Mouse (Mus musculus) adrenal gland, adult 2 months (tissue): ENCODE results near the gene Cchcr1. TPM values are rescaled to one million over a fixed set of nuclear protein-coding genes. Genes with fewer than 3 reads are reported as not detected.
"Not testable (repeated sequence)": the region's sequence is repeated elsewhere in the genome, so short reads cannot be mapped to it uniquely, and the experiment has no call there.

Experiments
- DNase-seq: peaks from one replicate; pipeline ENCODE4 v3.0.0; 2021
- long read RNA-seq: library from polyadenylated mRNA; stranded (forward); transcript quantifications from one replicate; pipeline ENCODE4 v2.0.0, GENCODE M21; 2021
- polyA plus RNA-seq: library from polyadenylated mRNA; depleted of rRNA; stranded (reverse); fragments of >200 nt; gene quantifications from 2 replicates; pipeline ENCODE4 v1.2.3, GENCODE M21; 2012; rRNA removed
- total RNA-seq, 2 experiments: library from RNA; stranded (reverse); gene quantifications; 2 replicates each; pipeline ENCODE4 v1.2.3; 2021

Cchcr1 gene
- 1 to 10 TPM; 6.2 to 8.0 TPM for total RNA-seq
- 2.9 and 3.9 TPM in 2 replicates for polyA plus RNA-seq
- long read RNA-seq, partial matches to known transcripts = 0 of 6 reads
- long read RNA-seq, other reads (novel, unspliced or antisense) = 3 of 6 reads

- DNase-seq = peak; percentile 99
Observed at GRCm38 (mm10) chr17:35516652-35517500, at the start of gene Cchcr1, which contains the start of gene Tcf19. TSS of gene Cchcr1 (plus strand) at chr17:35517100. TSS of gene Tcf19 (minus strand) at chr17:35516824.

GRCm38 (mm10) chr17:35468936-35469335 lies 48.0 kb upstream of the Cchcr1 start:
- not testable (repeated sequence) for DNase-seq

GRCm38 (mm10) chr17:35469842-35470751 lies 46.8 kb upstream of the Cchcr1 start, which contains the start of gene H2-Q10:
TSS of gene H2-Q10 (plus strand) at chr17:35470089.
- peak; percentile 24 for DNase-seq

- peak; percentile 50 for DNase-seq
Observed at GRCm38 (mm10) chr17:35484066-35484465, 32.8 kb upstream of the Cchcr1 start.

GRCm38 (mm10) chr17:35485702-35486101 lies 31.2 kb upstream of the Cchcr1 start:
- peak; percentile 20 for DNase-seq

- DNase-seq = no peak
Observed at GRCm38 (mm10) chr17:35486726-35487125, 30.2 kb upstream of the Cchcr1 start.

- no peak for DNase-seq
Observed at GRCm38 (mm10) chr17:35488041-35488440, 28.9 kb upstream of the Cchcr1 start.

- DNase-seq = no peak
Observed at GRCm38 (mm10) chr17:35490320-35490719, 26.6 kb upstream of the Cchcr1 start.

GRCm38 (mm10) chr17:35497124-35497523 lies 19.8 kb upstream of the Cchcr1 start:
- no peak for DNase-seq

- DNase-seq = no peak
Observed at GRCm38 (mm10) chr17:35502226-35502625, 14.7 kb upstream of the Cchcr1 start.

- DNase-seq = no peak
Observed at GRCm38 (mm10) chr17:35502762-35503161, 14.1 kb upstream of the Cchcr1 start.

- DNase-seq = no peak
Observed at GRCm38 (mm10) chr17:35503849-35504248, 13.1 kb upstream of the Cchcr1 start.

GRCm38 (mm10) chr17:35504628-35505481 lies 12.0 kb upstream of the Cchcr1 start:
- DNase-seq = no peak

GRCm38 (mm10) chr17:35505776-35506175 lies 11.1 kb upstream of the Cchcr1 start, which contains the start of gene Pou5f1:
TSS of gene Pou5f1 (plus strand) at chr17:35506018.
- DNase-seq = no peak

- no peak for DNase-seq
Observed at GRCm38 (mm10) chr17:35506881-35507280, 10.0 kb upstream of the Cchcr1 start.

GRCm38 (mm10) chr17:35507556-35508260 lies 9.2 kb upstream of the Cchcr1 start:
- no peak for DNase-seq

- not testable (repeated sequence) for DNase-seq
Observed at GRCm38 (mm10) chr17:35508279-35508678, 8.6 kb upstream of the Cchcr1 start.

- no peak for DNase-seq
Observed at GRCm38 (mm10) chr17:35509284-35509683, 7.6 kb upstream of the Cchcr1 start.

- DNase-seq = no peak
Observed at GRCm38 (mm10) chr17:35512916-35513626, 3.8 kb upstream of the Cchcr1 start.

- peak; percentile 58 for DNase-seq
Observed at GRCm38 (mm10) chr17:35513886-35514285, 3.0 kb upstream of the Cchcr1 start.
